In genomic region chr8:115436356-115436721, GRCm38 (mm10) we compare ENCODE assay signal across 21 mouse cellular contexts.
"Had no signal": no experiment of that assay in that cellular context is flagged by ENCODE, and none has a peak within 500 bp of the region (broad histone marks: within the 10 kb centered on the region; RNA-seq: fewer than 3 reads in every experiment).

No protein-coding gene starts in this region.

- H3K36me3 ChIP-seq: liver, embryonic 13.5 days; midbrain, embryonic 10.5 days; midbrain, embryonic 13.5 days; stomach, embryonic 15.5 days had no signal

- H3K27ac ChIP-seq: kidney, postnatal 0 days; layer of hippocampus, adult 2 months; left cerebral cortex, adult 2 months; liver, embryonic 13.5 days; midbrain, embryonic 10.5 days; midbrain, embryonic 13.5 days; stomach, embryonic 15.5 days had no signal

- H3K9me3 ChIP-seq: liver, embryonic 13.5 days; midbrain, embryonic 10.5 days; midbrain, embryonic 13.5 days; stomach, embryonic 15.5 days had no signal

- H3K4me1 ChIP-seq: megakaryocyte, embryonic 14.5 days; midbrain, embryonic 10.5 days; midbrain, embryonic 13.5 days; stomach, embryonic 15.5 days had no signal

- H3K27me3 ChIP-seq: liver, embryonic 13.5 days; megakaryocyte, embryonic 14.5 days; midbrain, embryonic 13.5 days; stomach, embryonic 15.5 days had no signal

- DNase-seq: kidney, adult 18-20 months; kidney, adult 9 months; kidney, postnatal 25 days; layer of hippocampus, adult 9-11 months; layer of hippocampus, postnatal 36 days; liver, embryonic 13.5 days; lung, adult 2 months; lung, postnatal 14 days; lung, postnatal 4 days; right cerebral cortex, postnatal 14 days; right cerebral cortex, postnatal 4 days; thymus, postnatal 36 days had no signal

- ATAC-seq: midbrain, embryonic 13.5 days; midbrain, embryonic 16.5 days had no signal

- H3K9ac ChIP-seq: liver, embryonic 13.5 days; midbrain, embryonic 13.5 days; stomach, embryonic 15.5 days had no signal

- H3K4me3 ChIP-seq: layer of hippocampus, adult 2 months; left cerebral cortex, adult 2 months; liver, embryonic 13.5 days; megakaryocyte, embryonic 14.5 days; midbrain, embryonic 10.5 days; midbrain, embryonic 13.5 days; myocyte; stomach, embryonic 15.5 days had no signal

- H3K4me2 ChIP-seq: liver, embryonic 13.5 days; midbrain, embryonic 13.5 days; stomach, embryonic 15.5 days had no signal
